Mouse (Mus musculus) stomach, embryonic 16.5 days (tissue): ENCODE measurements around the gene Bcl6. TPM values are rescaled to one million over a fixed set of nuclear protein-coding genes. Genes with fewer than 3 reads are reported as not detected.

ENCODE experiments used
- ATAC-seq: fragments of 200-750 bp; cut with Nextera tagmentation; 2 replicates; pipeline ENCODE4 v1.8.0; 2017; ENCODE audit warnings: moderate number of reproducible peaks, moderate TSS enrichment; ENCODE audit not compliant: insufficient read depth, low FRiP score
- H3K27ac ChIP-seq: fragments of 300-500 bp; sonication (generic); 2 replicates; pipeline ENCODE4 v1.5.1; 2014; ENCODE audit warnings: low read length
- H3K27me3 ChIP-seq: fragments of 300-500 bp; sonication (generic); 2 replicates; pipeline ENCODE4 v1.6.1; 2014; ENCODE audit warnings: low read length, control low read depth, mixed read lengths; ENCODE audit not compliant: control insufficient read depth, insufficient read depth
- H3K36me3 ChIP-seq: fragments of 300-500 bp; sonication (generic); 2 replicates; pipeline ENCODE4 v1.6.1; 2014; ENCODE audit warnings: low read length; ENCODE audit not compliant: control insufficient read depth, insufficient read depth
- H3K4me1 ChIP-seq: fragments of 300-500 bp; sonication (generic); 2 replicates; pipeline ENCODE4 v1.6.1; 2014; ENCODE audit warnings: low read length, control low read depth, mixed read lengths; ENCODE audit not compliant: control insufficient read depth, insufficient read depth
- H3K4me2 ChIP-seq: fragments of 300-500 bp; sonication (generic); 2 replicates; pipeline ENCODE4 v1.6.1; 2014; ENCODE audit warnings: low read depth, low read length, mixed read lengths
- H3K4me3 ChIP-seq: fragments of 300-500 bp; sonication (generic); replicated peaks from 2 replicates; pipeline ENCODE4 v1.5.1; 2014; ENCODE audit warnings: mild to moderate bottlenecking, low read length
- H3K9ac ChIP-seq: fragments of 300-500 bp; sonication (generic); 2 replicates; pipeline ENCODE4 v1.6.1; 2014; ENCODE audit warnings: low read length
- H3K9me3 ChIP-seq: fragments of 300-500 bp; sonication (generic); replicated peaks from 2 replicates; pipeline ENCODE4 v1.6.1; 2016; ENCODE audit warnings: low read length, control low read depth; ENCODE audit not compliant: control insufficient read depth
- WGBS: fragments of 180-500 bp; shearing (Covaris S2); extraction: QIAGEN DNeasy Blood & Tissue Kit; methylation state at CpG from one replicate; pipeline ENCODE4 v1.1.7; 2014; 5-methylcytosine and 5-hydroxymethylcytosine counted together
- polyA plus RNA-seq: library from polyadenylated mRNA; unstranded; fragments of >200 nt; fragmentation: Nextera tagmentation; extraction: Ambion mirVana; gene quantifications from 2 replicates; pipeline ENCODE4 v1.2.1, GENCODE M21; 2015

The Bcl6 gene
- 1.3 and 1.5 TPM in 2 replicates for polyA plus RNA-seq

- Histone ChIP-seq H3K4me1 (peaks cover 19% of the 10 kb centered on the region), H3K4me2 (peak within 1 kb of the TSS; percentile 99), H3K27ac (peak within 1 kb of the TSS; percentile 98), H3K36me3 (no peaks in the 10 kb centered on the region), H3K27me3 (no peaks in the 10 kb centered on the region), H3K9me3 (no peaks in the 10 kb centered on the region), H3K4me3 (peak within 1 kb of the TSS; percentile 84), H3K9ac (peak within 1 kb of the TSS; percentile 98)
- peak; percentile 82 for ATAC-seq
- WGBS, result under 1% methylated on average over 68 of the region's 68 CpGs
These were observed at the start of gene Bcl6, which contains the start of gene Gm37419 for GRCm38 (mm10) chr16:23988466-23989208. Gene Bcl6 (minus strand): TSS chr16:23988852. Gene Gm37419 (plus strand): TSS chr16:23988482.

GRCm38 (mm10) chr16:24036398-24036797 is 47.7 kb upstream of the Bcl6 start:
- Histone ChIP-seq H3K4me3 (no peak overlapping the region), H3K4me1 (no peaks in the 10 kb centered on the region), H3K9ac (no peak overlapping the region), H3K36me3 (no peaks in the 10 kb centered on the region), H3K27me3 (no peaks in the 10 kb centered on the region), H3K4me2 (no peak overlapping the region), H3K27ac (no peak overlapping the region), H3K9me3 (no peaks in the 10 kb centered on the region)
- 86% methylated on average over 3 of the region's 3 CpGs for WGBS
- ATAC-seq, result no peak

GRCm38 (mm10) chr16:24035767-24036166 is 47.1 kb upstream of the Bcl6 start:
- no peaks in the 10 kb centered on the region for H3K9me3 ChIP-seq
- H3K4me3 ChIP-seq, result no peak overlapping the region
- no peaks in the 10 kb centered on the region for H3K27me3 ChIP-seq
- no peak overlapping the region for H3K9ac ChIP-seq
- H3K27ac ChIP-seq, result no peak overlapping the region
- H3K4me2 ChIP-seq, result no peak overlapping the region
- ATAC-seq, result no peak
- no peaks in the 10 kb centered on the region for H3K36me3 ChIP-seq
- no peaks in the 10 kb centered on the region for H3K4me1 ChIP-seq

GRCm38 (mm10) chr16:24034450-24034849 is 45.8 kb upstream of the Bcl6 start:
- no peak overlapping the region for H3K9ac ChIP-seq
- H3K4me1 ChIP-seq, result no peaks in the 10 kb centered on the region
- no peak overlapping the region for H3K4me3 ChIP-seq
- H3K27me3 ChIP-seq, result no peaks in the 10 kb centered on the region
- no peak overlapping the region for H3K27ac ChIP-seq
- ATAC-seq, result no peak
- H3K36me3 ChIP-seq, result no peaks in the 10 kb centered on the region
- WGBS, result 45% methylated on average over 2 of the region's 2 CpGs
- H3K4me2 ChIP-seq, result no peak overlapping the region
- no peaks in the 10 kb centered on the region for H3K9me3 ChIP-seq

GRCm38 (mm10) chr16:24033259-24033658 is 44.6 kb upstream of the Bcl6 start:
- Histone ChIP-seq H3K4me3 (no peak overlapping the region), H3K36me3 (no peaks in the 10 kb centered on the region), H3K27ac (no peak overlapping the region), H3K9ac (no peak overlapping the region), H3K27me3 (no peaks in the 10 kb centered on the region), H3K4me1 (no peaks in the 10 kb centered on the region), H3K4me2 (no peak overlapping the region), H3K9me3 (no peaks in the 10 kb centered on the region)
- WGBS, result 88% methylated on average over 5 of the region's 5 CpGs
- no peak for ATAC-seq

GRCm38 (mm10) chr16:24029965-24030672 is 41.5 kb upstream of the Bcl6 start:
- Histone ChIP-seq H3K27me3 (no peaks in the 10 kb centered on the region), H3K4me2 (no peak overlapping the region), H3K4me3 (no peak overlapping the region), H3K27ac (no peak overlapping the region), H3K9ac (no peak overlapping the region), H3K4me1 (no peaks in the 10 kb centered on the region), H3K9me3 (no peaks in the 10 kb centered on the region), H3K36me3 (no peaks in the 10 kb centered on the region)
- 50% methylated on average over 2 of the region's 2 CpGs for WGBS
- ATAC-seq, result peak; percentile 86

GRCm38 (mm10) chr16:24025442-24025841 is 36.8 kb upstream of the Bcl6 start:
- Histone ChIP-seq H3K27ac (no peak overlapping the region), H3K9me3 (no peaks in the 10 kb centered on the region), H3K36me3 (no peaks in the 10 kb centered on the region), H3K27me3 (no peaks in the 10 kb centered on the region), H3K9ac (no peak overlapping the region), H3K4me2 (no peak overlapping the region), H3K4me1 (no peaks in the 10 kb centered on the region), H3K4me3 (no peak overlapping the region)
- 64% methylated on average over 7 of the region's 7 CpGs for WGBS
- ATAC-seq, result no peak

- H3K4me2 ChIP-seq, result no peak overlapping the region
- H3K4me3 ChIP-seq, result no peak overlapping the region
- no peak for ATAC-seq
- WGBS, result 78% methylated on average over 4 of the region's 4 CpGs
- H3K36me3 ChIP-seq, result no peaks in the 10 kb centered on the region
- no peak overlapping the region for H3K9ac ChIP-seq
- no peaks in the 10 kb centered on the region for H3K9me3 ChIP-seq
- no peaks in the 10 kb centered on the region for H3K4me1 ChIP-seq
- no peaks in the 10 kb centered on the region for H3K27me3 ChIP-seq
- H3K27ac ChIP-seq, result no peak overlapping the region
These were observed 34.0 kb upstream of the Bcl6 start for GRCm38 (mm10) chr16:24022605-24023004.

GRCm38 (mm10) chr16:24021722-24022121 is 33.1 kb upstream of the Bcl6 start:
- no peaks in the 10 kb centered on the region for H3K9me3 ChIP-seq
- no peak overlapping the region for H3K4me3 ChIP-seq
- no peaks in the 10 kb centered on the region for H3K36me3 ChIP-seq
- no peak overlapping the region for H3K9ac ChIP-seq
- no peaks in the 10 kb centered on the region for H3K4me1 ChIP-seq
- H3K4me2 ChIP-seq, result no peak overlapping the region
- H3K27me3 ChIP-seq, result no peaks in the 10 kb centered on the region
- WGBS, result 48% methylated on average over 1 of the region's 1 CpGs
- no peak for ATAC-seq
- H3K27ac ChIP-seq, result no peak overlapping the region
